Mouse (Mus musculus) CD4-positive, CD25-positive, alpha-beta regulatory T cell (primary cell): Measurements from ENCODE around the gene Trim15. TPM values are rescaled to one million over a fixed set of nuclear protein-coding genes. Genes with fewer than 3 reads are reported as not detected.

Source experiments
- polyA plus RNA-seq: library from polyadenylated mRNA; unstranded; fragments of 100-300 nt; shearing (Covaris generic); gene quantifications from one replicate; pipeline ENCODE4 v1.2.1, GENCODE M21; 2017

Gene Trim15
- 0.43 TPM for polyA plus RNA-seq

DNA sequence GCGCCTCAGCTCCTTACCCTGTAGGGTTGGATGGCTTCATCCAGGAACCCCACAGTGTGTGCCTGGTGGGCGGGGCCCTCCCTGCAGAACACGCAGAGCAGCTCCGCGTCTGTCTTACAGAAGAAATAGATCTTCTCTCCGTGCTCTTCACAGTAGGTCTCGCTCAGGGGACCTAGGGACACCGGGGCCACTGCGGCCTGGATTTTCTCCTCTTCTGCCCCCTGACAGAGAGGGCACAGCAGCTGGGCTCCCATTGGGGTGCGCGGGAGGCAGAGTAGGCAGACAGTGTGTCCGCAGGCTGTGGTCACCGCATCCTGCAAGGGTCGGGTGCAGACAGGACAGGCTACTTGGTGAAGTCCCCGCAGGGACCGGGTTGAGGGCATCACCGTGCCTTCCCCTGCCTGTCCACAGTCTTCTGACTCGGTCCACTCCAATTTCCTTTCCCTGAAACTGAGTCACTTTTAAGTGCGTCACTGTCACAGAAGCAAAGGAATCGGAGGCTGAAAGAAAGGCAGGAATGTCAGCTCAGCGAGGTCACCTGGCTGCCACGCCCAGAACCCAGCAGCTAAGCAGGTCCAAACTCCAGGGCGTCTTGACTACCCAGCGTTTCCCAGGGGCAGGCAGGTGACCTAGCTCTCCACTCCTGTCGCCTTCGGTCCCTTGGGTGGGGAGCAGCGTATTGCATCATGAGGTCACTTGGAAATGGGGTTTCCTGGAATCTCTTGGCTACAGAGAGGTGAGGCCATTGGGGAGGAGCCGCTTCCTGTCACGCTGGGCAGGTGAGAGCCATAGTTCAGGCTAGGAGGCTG, at the start of gene Trim15:
Trim15 (minus strand) TSS at position 492 of the 809 bp plus-strand sequence.

DNA sequence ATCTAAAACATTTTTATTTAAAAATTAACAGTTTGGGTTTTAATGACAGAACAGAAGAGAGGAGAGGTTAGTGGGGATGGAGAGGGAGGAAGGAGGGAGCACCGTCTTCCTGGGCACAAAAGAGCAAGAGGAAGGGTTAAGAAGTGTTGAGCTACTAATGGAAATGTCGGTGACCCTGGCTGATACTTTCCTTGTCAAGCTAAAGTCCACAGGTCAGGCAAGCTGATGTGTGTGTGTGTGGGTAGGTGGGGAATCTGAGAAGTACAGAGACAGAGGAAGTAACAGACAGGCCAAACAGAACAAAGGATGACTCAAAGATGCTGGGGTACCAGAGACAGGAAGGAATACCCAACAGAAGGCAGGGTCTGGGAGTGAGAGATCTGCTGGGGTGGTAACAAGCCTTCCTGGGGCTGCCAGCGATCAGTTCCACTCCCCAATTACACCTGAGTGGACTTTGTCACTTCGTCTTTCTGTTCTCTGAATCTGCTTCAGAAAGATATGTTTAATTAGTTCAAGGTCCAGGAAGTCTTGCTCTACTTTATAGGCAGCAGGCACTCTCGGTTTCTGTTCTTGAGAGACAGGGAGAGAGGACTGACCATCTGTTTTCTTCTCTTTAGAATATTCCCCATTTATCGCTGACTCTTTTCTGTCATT, 30.7 kb upstream of the Trim15 start, which contains the start of gene Trim31:
Trim31 (plus strand) TSS at position 567 of the 654 bp plus-strand sequence.

DNA sequence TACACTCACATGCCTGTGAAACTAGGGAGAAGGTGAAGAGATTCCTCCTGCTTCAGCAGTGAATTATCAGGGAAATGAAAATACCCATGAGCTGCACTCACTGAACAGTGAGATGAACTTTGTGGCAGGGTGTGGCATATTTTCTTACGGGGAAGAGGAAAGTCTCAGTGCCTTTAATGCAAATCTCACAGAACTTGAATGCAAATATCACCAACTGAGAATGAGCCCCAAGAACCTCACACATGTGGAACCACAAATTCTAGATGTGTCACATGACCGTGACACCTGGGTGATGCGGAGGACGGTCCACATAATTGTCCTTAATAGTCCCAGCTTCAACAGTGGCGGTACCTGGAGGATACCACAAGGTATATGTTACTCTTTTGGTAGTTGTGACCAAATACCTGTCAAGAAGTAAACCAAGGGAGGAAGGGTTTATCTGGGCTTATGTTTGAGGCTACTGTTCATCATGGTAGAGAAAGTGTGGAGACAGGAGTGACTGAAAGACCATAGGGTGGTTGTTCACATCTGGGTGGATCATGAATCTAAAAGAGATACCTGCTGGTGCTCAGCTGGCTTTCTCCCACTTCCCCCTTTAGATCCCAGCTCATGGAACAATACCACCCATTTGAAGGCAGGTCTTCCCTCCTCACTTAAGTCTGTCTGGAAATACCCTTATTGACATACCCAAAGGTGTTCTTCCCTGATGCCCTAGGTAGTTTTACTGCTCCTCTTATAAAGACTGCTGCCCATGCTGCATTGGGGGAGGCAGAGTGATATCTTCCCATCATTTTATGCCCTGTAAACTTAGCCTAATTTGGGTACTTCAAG, 23.3 kb upstream of the Trim15 start, which contains the start of gene Trim40:
Trim40 (minus strand) TSS at position 51 of the 831 bp plus-strand sequence.

DNA sequence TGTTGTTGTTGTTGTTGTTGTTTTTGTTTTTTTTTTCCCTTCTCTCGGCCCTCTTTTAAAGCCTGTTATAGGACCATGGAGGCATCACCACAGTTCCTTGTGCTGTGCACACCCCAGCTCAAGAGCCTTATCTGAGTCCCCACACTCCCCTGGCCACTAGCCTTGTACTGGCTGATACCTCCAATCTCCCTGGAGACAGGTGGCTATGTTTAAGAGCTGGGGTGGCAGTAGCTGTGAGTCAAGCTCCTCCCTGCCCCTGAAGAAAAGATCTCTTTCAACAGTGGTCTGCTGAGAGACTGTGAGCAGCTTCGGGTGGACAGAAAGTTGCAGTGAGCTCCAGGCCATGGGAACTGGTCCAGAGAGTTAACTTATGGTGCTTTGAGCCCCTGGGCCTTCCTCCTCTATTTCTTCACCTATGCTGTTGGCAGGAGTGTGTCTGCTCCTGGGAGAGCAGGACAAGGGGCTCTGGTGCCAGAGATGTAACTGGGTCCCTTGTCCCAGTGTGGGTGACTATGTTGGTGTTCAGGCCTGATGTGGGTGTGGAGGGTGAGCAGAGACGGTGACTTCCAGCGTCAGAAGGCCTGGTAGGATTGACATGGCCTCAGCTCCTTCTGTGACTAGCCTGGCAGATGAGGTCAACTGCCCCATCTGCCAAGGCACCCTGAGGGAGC, 2.4 kb upstream of the Trim15 start, which contains the start of gene Trim10:
Trim10 (plus strand) TSS at position 291 of the 671 bp plus-strand sequence.

DNA sequence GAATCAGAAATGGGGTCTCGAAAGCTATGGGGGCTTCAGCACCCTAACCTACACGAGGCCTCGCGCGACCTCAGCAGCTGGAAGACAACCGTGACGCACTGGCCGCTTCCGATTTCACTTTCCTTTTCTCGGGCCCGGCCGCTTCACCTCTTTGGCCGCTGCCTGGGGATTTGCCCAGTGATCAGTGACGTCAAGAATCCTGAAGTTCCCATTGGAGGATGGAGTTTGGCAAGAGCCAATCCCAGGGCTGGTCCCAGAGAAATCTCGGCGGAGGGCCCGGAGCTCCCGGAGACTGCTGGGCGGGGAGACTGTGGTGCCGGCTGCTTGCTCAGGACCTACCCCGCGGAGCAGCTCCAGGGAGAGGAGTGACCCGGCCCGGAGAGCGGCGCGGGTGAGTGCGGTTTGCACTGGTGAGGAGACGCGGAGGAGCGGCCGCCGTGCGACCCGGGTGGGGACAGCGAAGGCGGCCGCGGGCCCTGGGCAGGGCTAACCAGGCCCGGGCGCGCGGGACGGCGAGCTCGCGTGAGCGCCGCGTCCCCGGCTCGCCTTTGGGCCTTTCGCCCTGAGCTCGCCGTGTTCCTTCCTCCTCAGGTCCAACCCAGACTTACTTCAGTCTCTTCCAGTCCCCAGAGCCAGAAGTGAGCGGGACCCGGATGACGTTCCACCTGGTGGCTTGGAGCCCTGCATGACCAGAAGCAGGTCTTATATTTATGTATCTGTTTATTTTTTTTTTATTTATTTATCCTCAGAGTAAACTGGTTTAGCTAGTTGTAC, 29.9 kb downstream of the Trim15 start, which contains the start of gene Trim26:
Trim26 (plus strand) TSS at position 261 of the 774 bp plus-strand sequence.

DNA sequence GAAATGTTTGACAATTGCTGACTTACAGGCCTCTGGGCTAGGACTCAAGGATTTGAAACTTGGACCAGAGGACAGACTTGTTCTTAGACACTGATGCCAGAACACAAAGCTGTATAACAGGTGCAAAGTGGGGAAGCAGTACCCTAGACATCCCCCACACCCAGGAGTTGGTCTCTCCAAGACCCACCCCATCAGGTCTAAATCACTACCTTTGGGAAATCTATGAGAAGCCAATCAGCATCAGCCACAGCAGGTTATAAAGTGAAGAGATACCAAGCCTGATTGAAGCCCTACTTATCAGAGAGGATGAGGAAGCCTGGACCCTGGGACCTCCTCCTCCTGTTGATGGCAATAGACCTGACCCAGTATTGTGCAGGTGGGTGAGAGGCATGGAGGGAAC, 55.1 kb downstream of the Trim15 start, which contains the start of gene H2-M10.6:
H2-M10.6 (plus strand) TSS at position 301 of the 400 bp plus-strand sequence.

Other genes starting within 250 kb of the Trim15 start
- not detected for gene H2-M9, start 224.5 kb downstream of the Trim15 start, polyA plus RNA-seq
- gene H2-M1, start 195.0 kb downstream of the Trim15 start, polyA plus RNA-seq = not detected
- gene H2-M10.5, start 94.3 kb downstream of the Trim15 start, polyA plus RNA-seq = not detected
- not detected for gene H2-M10.6, start 55.0 kb downstream of the Trim15 start, polyA plus RNA-seq
- gene Trim26, start 30.1 kb downstream of the Trim15 start, polyA plus RNA-seq = 133 TPM
- gene Trim10, start 2.4 kb upstream of the Trim15 start, polyA plus RNA-seq = 0.07 TPM
- gene Trim40, start 22.9 kb upstream of the Trim15 start, polyA plus RNA-seq = not detected
- gene Trim31, start 30.9 kb upstream of the Trim15 start, polyA plus RNA-seq = not detected
- 0.17 TPM for gene Rnf39, start 75.7 kb upstream of the Trim15 start, polyA plus RNA-seq
- gene Ppp1r11, start 84.5 kb upstream of the Trim15 start, polyA plus RNA-seq = 126 TPM
- 85.3 TPM for gene Znrd1, start 91.3 kb upstream of the Trim15 start, polyA plus RNA-seq
- gene Znrd1as, start 91.4 kb upstream of the Trim15 start, polyA plus RNA-seq = 6.6 TPM
- gene 2410137M14Rik, start 114.0 kb upstream of the Trim15 start, polyA plus RNA-seq = not detected
- not detected for gene H2-M5, start 122.3 kb upstream of the Trim15 start, polyA plus RNA-seq
- not detected for gene Zfp57, start 134.0 kb upstream of the Trim15 start, polyA plus RNA-seq
- gene Mog, start 156.2 kb upstream of the Trim15 start, polyA plus RNA-seq = not detected
- gene Gabbr1, start 178.8 kb upstream of the Trim15 start, polyA plus RNA-seq = 12.6 TPM
- 0.20 TPM for gene Olfr90, start 221.3 kb upstream of the Trim15 start, polyA plus RNA-seq
- not detected for gene Olfr91, start 231.1 kb upstream of the Trim15 start, polyA plus RNA-seq